Comparison of ENCODE assay signal across 26 mouse cellular contexts in genomic region chr9:61620105-61620504, GRCm38 (mm10).
DNase-seq lines count a peak whose midpoint lies in the region; ATAC-seq lines count a peak whose summit lies in the region.
"Had no signal": no experiment of that assay in that cellular context is flagged by ENCODE, and none has a peak within 500 bp of the region (broad histone marks: within the 10 kb centered on the region; RNA-seq: fewer than 3 reads in every experiment).

No protein-coding gene starts in this region.

- H3K9ac ChIP-seq in kidney, embryonic 15.5 days, result no peak overlapping the region
- H3K9ac ChIP-seq: embryonic facial prominence, embryonic 15.5 days; forebrain, embryonic 13.5 days; heart, embryonic 15.5 days; hindbrain, embryonic 13.5 days; liver, embryonic 12.5 days; liver, postnatal 0 days; stomach, embryonic 15.5 days had no signal

- no peaks in the 10 kb centered on the region for H3K9me3 ChIP-seq in kidney, embryonic 15.5 days (replicated peaks)
- H3K9me3 ChIP-seq: embryonic facial prominence, embryonic 15.5 days; forebrain, embryonic 13.5 days; heart, embryonic 10.5 days; heart, embryonic 15.5 days; hindbrain, embryonic 13.5 days; liver, embryonic 12.5 days; stomach, embryonic 15.5 days had no signal

- peak; percentile 55 for DNase-seq in embryo, embryonic 10.5 days (ENCODE audit: low spot score)
- no peak for DNase-seq in embryo, embryonic 9.5 days (ENCODE audit: extremely low spot score)
- no peak for DNase-seq in kidney, adult 8-10 months
- DNase-seq in retina, embryonic 14.5 days (ENCODE audit: low spot score), result peak; percentile 47
- no peak for DNase-seq in retina, postnatal 1 day
- DNase-seq in right cerebral cortex, postnatal 36 days (ENCODE audit: low spot score in 2 of 2), result no peak
- DNase-seq: adrenal gland, adult 8-10 months; cerebellum, adult 8-10 months; gastrocnemius, postnatal 14 days; heart, adult 11 months; kidney, postnatal 14 days; liver, postnatal 0 days; lung, postnatal 36 days; midbrain, embryonic 14.5 days; right cerebral cortex, postnatal 14 days had no signal

- ATAC-seq in kidney, embryonic 15.5 days (replicated peaks; ENCODE audit: low FRiP score), result no peak; the same call in 1 of the 2 replicates
- ATAC-seq: forebrain, embryonic 13.5 days; intestine, embryonic 16.5 days; liver, embryonic 12.5 days; liver, postnatal 0 days had no signal

- no peaks in the 10 kb centered on the region for H3K36me3 ChIP-seq in kidney, embryonic 15.5 days
- H3K36me3 ChIP-seq: embryonic facial prominence, embryonic 15.5 days; heart, embryonic 10.5 days; heart, embryonic 15.5 days; hindbrain, embryonic 13.5 days; liver, embryonic 12.5 days; stomach, embryonic 15.5 days had no signal

- no peak overlapping the region for H3K27ac ChIP-seq in kidney, embryonic 15.5 days
- H3K27ac ChIP-seq: embryonic facial prominence, embryonic 15.5 days; heart, embryonic 10.5 days; heart, embryonic 15.5 days; hindbrain, embryonic 13.5 days; liver, embryonic 12.5 days; stomach, embryonic 15.5 days had no signal

- H3K27me3 ChIP-seq in kidney, embryonic 15.5 days, result peaks cover 4% of the 10 kb centered on the region; the same call in 1 of the 2 replicates
- H3K27me3 ChIP-seq: CH12.LX; forebrain, embryonic 13.5 days; stomach, embryonic 15.5 days had no signal

- WGBS in kidney, embryonic 15.5 days, result 23% methylated on average over 4 of the region's 4 CpGs

- 0 out of 2 replicates have a peak overlapping the region, but pooled peaks have one; percentile 7 for H3K4me2 ChIP-seq in kidney, embryonic 15.5 days
- H3K4me2 ChIP-seq: embryonic facial prominence, embryonic 15.5 days; forebrain, embryonic 13.5 days; heart, embryonic 15.5 days; hindbrain, embryonic 13.5 days; liver, embryonic 12.5 days; stomach, embryonic 15.5 days had no signal

- H3K4me1 ChIP-seq in kidney, embryonic 15.5 days, result peaks cover 43% of the 10 kb centered on the region
- H3K4me1 ChIP-seq: liver, embryonic 12.5 days; stomach, embryonic 15.5 days had no signal

- no peak overlapping the region for H3K4me3 ChIP-seq in kidney, embryonic 15.5 days (replicated peaks)
- H3K4me3 ChIP-seq: embryonic facial prominence, embryonic 15.5 days; forebrain, embryonic 13.5 days; heart, embryonic 10.5 days; heart, embryonic 15.5 days; hindbrain, embryonic 13.5 days; liver, embryonic 12.5 days; megakaryocyte, embryonic 14.5 days; stomach, embryonic 15.5 days had no signal

Comparison
In these comparisons a context has a peak if more than half of its experiments do, and no peak if none do; other contexts are left out.
1. DNase-seq: peak in embryo, embryonic 10.5 days (single experiment) and retina, embryonic 14.5 days (single experiment); none in embryo, embryonic 9.5 days (single experiment), kidney, adult 8-10 months (0 of 2), retina, postnatal 1 day (single experiment) and right cerebral cortex, postnatal 36 days (0 of 2).